Mouse (Mus musculus) neutrophil, adult 5-6 weeks (primary cell): ENCODE data around the gene Lrmda. TPM values are rescaled to one million over a fixed set of nuclear protein-coding genes. Genes with fewer than 3 reads are reported as not detected.
A peak's percentile ranks its signal among the peaks of the same experiment; 100 is the strongest.

Experiments
- ATAC-seq: fragments of 151-379, 151-347 bp; 2 replicates; pipeline ENCODE4 v1.8.0; 2017; ENCODE audit warnings: mild to moderate bottlenecking, moderate TSS enrichment; ENCODE audit not compliant: insufficient number of reproducible peaks, poor library complexity, low FRiP score, severe bottlenecking; ENCODE audit errors: extremely low read depth
- total RNA-seq: library from RNA; stranded (forward); fragments of 200-1000 nt; gene quantifications from 2 replicates; pipeline ENCODE4 v1.2.3, GENCODE M21; 2017

The Lrmda gene
- total RNA-seq, 1 experiment from 2014 or later = 5.2 TPM

- ATAC-seq = no peak
These were observed 64.4 kb downstream of the Lrmda start for GRCm38 (mm10) chr14:22083931-22084330.

GRCm38 (mm10) chr14:22085411-22085810 lies 65.9 kb downstream of the Lrmda start:
- peak; percentile 21; the same call in 1 of the 2 replicates for ATAC-seq

GRCm38 (mm10) chr14:22088604-22089003 lies 69.1 kb downstream of the Lrmda start:
- ATAC-seq = no peak

- ATAC-seq = no peak
These were observed 69.8 kb downstream of the Lrmda start for GRCm38 (mm10) chr14:22089331-22089730.

GRCm38 (mm10) chr14:22089866-22090470 lies 70.5 kb downstream of the Lrmda start:
- ATAC-seq = no peak

GRCm38 (mm10) chr14:22090778-22091211 lies 71.3 kb downstream of the Lrmda start:
- ATAC-seq = no peak

- ATAC-seq = no peak
These were observed 71.8 kb downstream of the Lrmda start for GRCm38 (mm10) chr14:22091306-22091705.

GRCm38 (mm10) chr14:22093124-22093523 lies 73.6 kb downstream of the Lrmda start:
- no peak for ATAC-seq

GRCm38 (mm10) chr14:22101961-22102805 lies 82.7 kb downstream of the Lrmda start:
- no peak for ATAC-seq

GRCm38 (mm10) chr14:22105855-22106254 lies 86.3 kb downstream of the Lrmda start:
- ATAC-seq = no peak

- ATAC-seq = no peak
These were observed 87.3 kb downstream of the Lrmda start for GRCm38 (mm10) chr14:22106777-22107176.

- no peak for ATAC-seq
These were observed 89.9 kb downstream of the Lrmda start for GRCm38 (mm10) chr14:22109423-22109822.

GRCm38 (mm10) chr14:22113463-22114361 lies 94.2 kb downstream of the Lrmda start:
- no peak for ATAC-seq

GRCm38 (mm10) chr14:22114651-22115351 lies 95.3 kb downstream of the Lrmda start:
- ATAC-seq = no peak

GRCm38 (mm10) chr14:22118096-22118495 lies 98.6 kb downstream of the Lrmda start:
- no peak for ATAC-seq

GRCm38 (mm10) chr14:22118512-22118911 lies 99.0 kb downstream of the Lrmda start:
- ATAC-seq = no peak

- no peak for ATAC-seq
These were observed 106.8 kb downstream of the Lrmda start for GRCm38 (mm10) chr14:22126276-22126675.

- ATAC-seq = no peak
These were observed 107.3 kb downstream of the Lrmda start for GRCm38 (mm10) chr14:22126859-22127258.
